Mouse (Mus musculus): Measurements from ENCODE around the gene Nkd1. TPM values are rescaled to one million over a fixed set of nuclear protein-coding genes. Genes with fewer than 3 reads are reported as not detected.

Nkd1 gene
- polyA plus RNA-seq, 1 experiment from 2014 or later, result 2.5 TPM

GRCm38 (mm10) chr8:88577666-88578065 lies 56.5 kb downstream of the Nkd1 start:
- Histone ChIP-seq H3K27ac (ENCODE audit: low read depth) (no peak overlapping the region), H3K9ac (replicated peaks) (no peak overlapping the region), H3K27me3 (ENCODE audit: insufficient read depth, low read length) (no peaks in the 10 kb centered on the region), H3K36me3 (replicated peaks; ENCODE audit: insufficient read depth, low read length) (no peaks in the 10 kb centered on the region), H3K4me1 (ENCODE audit: insufficient read depth) (no peaks in the 10 kb centered on the region), H3K4me2 (ENCODE audit: low read depth, low read length) (no peak overlapping the region), H3K4me3 (ENCODE audit: low read depth, low read length) (no peak overlapping the region), H3K9me3 (ENCODE audit: low read length) (no peaks in the 10 kb centered on the region)
- ATAC-seq (no peak), DNase-seq (no peak)
- no peak for TF ChIP-seq CTCF (IDR thresholded peaks at IDR 0.05; ENCODE audit: low read depth)
- TF ChIP-seq EP300 (IDR thresholded peaks at IDR 0.05; ENCODE audit: low read depth), result no peak
- WGBS (ENCODE audit: insufficient replicate concordance), result 67% methylated on average over 5 of the region's 5 CpGs

GRCm38 (mm10) chr8:88578413-88579175 lies 57.4 kb downstream of the Nkd1 start:
- 72% methylated on average over 14 of the region's 14 CpGs for WGBS (ENCODE audit: insufficient replicate concordance)
- ATAC-seq (no peak), DNase-seq (no peak)
- Histone ChIP-seq H3K36me3 (replicated peaks; ENCODE audit: insufficient read depth, low read length) (no peaks in the 10 kb centered on the region), H3K9ac (replicated peaks) (no peak overlapping the region), H3K4me1 (ENCODE audit: insufficient read depth) (no peaks in the 10 kb centered on the region), H3K27ac (ENCODE audit: low read depth) (no peak overlapping the region), H3K4me3 (ENCODE audit: low read depth, low read length) (no peak overlapping the region), H3K9me3 (ENCODE audit: low read length) (no peaks in the 10 kb centered on the region), H3K27me3 (ENCODE audit: insufficient read depth, low read length) (no peaks in the 10 kb centered on the region), H3K4me2 (ENCODE audit: low read depth, low read length) (no peak overlapping the region)
- no peak for TF ChIP-seq EP300 (IDR thresholded peaks at IDR 0.05; ENCODE audit: low read depth)
- TF ChIP-seq CTCF (IDR thresholded peaks at IDR 0.05; ENCODE audit: low read depth), result no peak

GRCm38 (mm10) chr8:88579246-88579645 lies 58.1 kb downstream of the Nkd1 start:
- WGBS (ENCODE audit: insufficient replicate concordance), result 56% methylated on average over 7 of the region's 7 CpGs
- Histone ChIP-seq H3K4me1 (ENCODE audit: insufficient read depth) (no peaks in the 10 kb centered on the region), H3K27ac (ENCODE audit: low read depth) (no peak overlapping the region), H3K36me3 (replicated peaks; ENCODE audit: insufficient read depth, low read length) (no peaks in the 10 kb centered on the region), H3K4me3 (ENCODE audit: low read depth, low read length) (no peak overlapping the region), H3K9ac (replicated peaks) (no peak overlapping the region), H3K27me3 (ENCODE audit: insufficient read depth, low read length) (no peaks in the 10 kb centered on the region), H3K4me2 (ENCODE audit: low read depth, low read length) (no peak overlapping the region), H3K9me3 (ENCODE audit: low read length) (no peaks in the 10 kb centered on the region)
- TF ChIP-seq CTCF (IDR thresholded peaks at IDR 0.05; ENCODE audit: low read depth), result no peak
- no peak for TF ChIP-seq EP300 (IDR thresholded peaks at IDR 0.05; ENCODE audit: low read depth)
- DNase-seq, result no peak
- no peak for ATAC-seq

GRCm38 (mm10) chr8:88579668-88580330 lies 58.6 kb downstream of the Nkd1 start:
- Histone ChIP-seq H3K27me3 (ENCODE audit: insufficient read depth, low read length) (no peaks in the 10 kb centered on the region), H3K4me3 (ENCODE audit: low read depth, low read length) (no peak overlapping the region), H3K9ac (replicated peaks) (no peak overlapping the region), H3K4me1 (ENCODE audit: insufficient read depth) (no peaks in the 10 kb centered on the region), H3K9me3 (ENCODE audit: low read length) (no peaks in the 10 kb centered on the region), H3K4me2 (ENCODE audit: low read depth, low read length) (no peak overlapping the region), H3K27ac (ENCODE audit: low read depth) (no peak overlapping the region), H3K36me3 (replicated peaks; ENCODE audit: insufficient read depth, low read length) (no peaks in the 10 kb centered on the region)
- TF ChIP-seq CTCF (IDR thresholded peaks at IDR 0.05; ENCODE audit: low read depth) (no peak), EP300 (IDR thresholded peaks at IDR 0.05; ENCODE audit: low read depth) (no peak)
- 79% methylated on average over 18 of the region's 18 CpGs for WGBS (ENCODE audit: insufficient replicate concordance)
- DNase-seq (no peak), ATAC-seq (no peak)

DNA sequence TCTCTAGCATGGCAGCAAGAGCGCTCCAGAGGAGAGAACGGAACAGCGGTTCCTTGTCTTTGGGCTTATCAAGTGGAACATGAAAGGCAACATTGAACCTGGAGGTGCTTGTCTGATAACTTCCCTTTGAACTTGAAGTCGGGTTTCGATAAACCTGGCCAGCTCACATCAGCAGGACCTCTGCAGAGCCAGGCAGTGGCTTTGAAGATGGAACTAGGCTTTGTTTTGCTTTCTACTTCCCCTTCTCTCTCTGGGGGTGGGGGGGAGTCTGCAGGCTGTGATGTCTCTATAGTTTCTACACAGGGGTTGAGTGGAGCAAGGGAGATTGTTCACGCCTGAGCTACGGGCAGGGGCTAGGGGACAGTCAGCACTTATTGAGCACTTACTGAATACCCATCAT lies 59.6 kb downstream of the Nkd1 start:
- TF ChIP-seq CTCF (IDR thresholded peaks at IDR 0.05; ENCODE audit: low read depth), result no peak
- Histone ChIP-seq H3K4me2 (ENCODE audit: low read depth, low read length) (no peak overlapping the region), H3K27me3 (ENCODE audit: insufficient read depth, low read length) (no peaks in the 10 kb centered on the region), H3K4me1 (ENCODE audit: insufficient read depth) (no peaks in the 10 kb centered on the region), H3K9me3 (ENCODE audit: low read length) (no peaks in the 10 kb centered on the region), H3K36me3 (replicated peaks; ENCODE audit: insufficient read depth, low read length) (no peaks in the 10 kb centered on the region), H3K9ac (replicated peaks) (no peak overlapping the region), H3K4me3 (ENCODE audit: low read depth, low read length) (no peak overlapping the region), H3K27ac (ENCODE audit: low read depth) (no peak overlapping the region)
- no peak for ATAC-seq
- DNase-seq, result no peak
- 36% methylated on average over 7 of the region's 7 CpGs for WGBS (ENCODE audit: insufficient replicate concordance)

- TF ChIP-seq EP300 (IDR thresholded peaks at IDR 0.05; ENCODE audit: low read depth), result no peak
- no peak for TF ChIP-seq CTCF (IDR thresholded peaks at IDR 0.05; ENCODE audit: low read depth)
- Histone ChIP-seq H3K4me3 (ENCODE audit: low read depth, low read length) (no peak overlapping the region), H3K27me3 (ENCODE audit: insufficient read depth, low read length) (no peaks in the 10 kb centered on the region), H3K36me3 (replicated peaks; ENCODE audit: insufficient read depth, low read length) (no peaks in the 10 kb centered on the region), H3K9me3 (ENCODE audit: low read length) (no peaks in the 10 kb centered on the region), H3K4me2 (ENCODE audit: low read depth, low read length) (no peak overlapping the region), H3K4me1 (ENCODE audit: insufficient read depth) (no peaks in the 10 kb centered on the region), H3K9ac (replicated peaks) (no peak overlapping the region), H3K27ac (ENCODE audit: low read depth) (no peak overlapping the region)
- 70% methylated on average over 3 of the region's 3 CpGs for WGBS (ENCODE audit: insufficient replicate concordance)
- ATAC-seq, result no peak
- no peak for DNase-seq
These were observed 62.7 kb downstream of the Nkd1 start for GRCm38 (mm10) chr8:88583863-88584262.

Measured in liver, postnatal 0 days (tissue).